Mouse (Mus musculus): Measurements from ENCODE around the gene Zfp213. TPM values are rescaled to one million over a fixed set of nuclear protein-coding genes. Genes with fewer than 3 reads are reported as not detected.
A peak's percentile ranks its signal among the peaks of the same experiment; 100 is the strongest.
"Not testable (repeated sequence)": the region's sequence is repeated elsewhere in the genome, so short reads cannot be mapped to it uniquely, and the experiment has no call there.

The Zfp213 gene
- polyA plus RNA-seq, 1 experiment = 0.26 TPM

DNA sequence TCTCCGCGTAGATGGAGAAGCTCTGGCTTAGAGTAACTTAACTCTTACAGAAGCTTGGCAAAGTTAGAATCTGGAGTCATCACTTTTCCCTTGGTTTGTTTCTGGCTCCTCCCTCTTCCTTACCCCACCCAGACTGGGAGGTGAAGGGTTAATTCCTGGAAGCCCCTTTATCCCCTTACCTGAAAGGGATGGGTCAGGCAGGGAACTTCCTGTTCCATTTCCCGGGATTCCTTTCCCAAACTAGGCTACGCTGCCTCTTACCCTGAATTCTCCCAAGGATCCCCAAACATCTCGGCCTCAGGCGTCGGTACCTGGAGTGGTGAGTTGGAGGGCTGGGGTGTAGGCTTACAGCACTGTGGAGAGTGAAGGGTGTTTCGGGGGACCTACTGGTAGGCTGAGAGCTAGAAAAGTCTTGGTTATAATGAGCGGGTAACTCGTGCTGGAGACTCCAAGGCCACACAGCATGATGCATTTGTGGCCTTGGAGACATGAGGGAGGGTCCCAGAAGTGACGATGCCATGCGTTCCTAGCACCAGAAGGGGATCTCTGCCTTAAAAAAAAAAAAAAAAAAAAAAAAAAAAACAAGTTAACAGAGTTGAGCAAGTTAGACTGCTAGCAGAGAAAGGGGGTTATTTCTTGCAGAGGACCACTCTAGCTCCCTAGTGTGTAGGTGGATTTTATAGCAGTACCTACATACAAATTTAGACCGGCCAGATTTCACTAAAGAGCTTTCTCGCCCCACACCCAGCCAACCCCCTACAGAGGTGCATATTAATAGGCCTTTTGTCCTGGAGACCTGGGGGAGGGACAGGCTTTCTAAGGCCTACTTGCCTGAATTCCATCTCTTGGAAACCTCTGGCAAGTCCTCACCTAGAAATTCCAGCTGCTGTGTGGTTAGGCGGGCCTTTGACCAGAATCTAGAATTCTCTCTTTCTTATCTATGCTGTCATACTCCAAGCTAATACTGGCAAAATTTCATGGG lies 36.9 kb upstream of the Zfp213 start, which contains the start of gene Zscan10:
Gene Zscan10 (plus strand): TSS at position 216 of the 982 bp plus-strand sequence.
- TF ChIP-seq TAL1 (IDR thresholded peaks at IDR 0.05; ENCODE audit: low read length) (no peak), GATA1 (IDR thresholded peaks at IDR 0.05; ENCODE audit: low read length) (no peak)
- H3K4me1 ChIP-seq (ENCODE audit: control insufficient read depth) = peaks cover 23% of the 10 kb centered on the region
- no peaks in the 10 kb centered on the region for H3K9me3 ChIP-seq (ENCODE audit: control insufficient read depth, low read length)
- no peaks in the 10 kb centered on the region for H3K27me3 ChIP-seq (ENCODE audit: control insufficient read depth)
- peak within 1 kb of the TSS; percentile 65 for H3K4me3 ChIP-seq (replicated peaks)
- no peaks in the 10 kb centered on the region for H3K36me3 ChIP-seq (ENCODE audit: control insufficient read depth)

DNA sequence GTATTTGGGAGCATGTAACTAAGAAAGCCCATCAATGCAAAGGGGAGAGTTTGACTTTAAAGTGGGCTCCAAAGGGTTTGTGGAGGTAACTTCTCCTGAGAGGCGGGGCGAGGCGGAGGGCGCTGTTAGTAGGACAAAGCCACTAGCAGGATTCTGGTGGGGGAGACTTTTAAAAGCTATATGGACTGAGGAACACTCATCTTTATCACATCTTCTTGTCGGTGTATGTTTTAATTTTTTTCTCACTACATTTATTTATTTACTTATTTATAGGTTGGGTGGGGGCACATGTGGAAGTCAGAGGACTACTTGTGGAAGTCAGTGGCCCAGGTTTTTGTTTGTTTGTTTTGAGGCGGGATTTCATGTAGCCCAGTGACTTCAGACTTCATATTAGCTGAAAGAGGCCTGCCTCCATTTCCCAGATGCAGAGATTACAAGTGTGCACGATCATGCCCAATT lies 35.6 kb upstream of the Zfp213 start:
- H3K27me3 ChIP-seq (ENCODE audit: control insufficient read depth) = no peaks in the 10 kb centered on the region
- H3K9me3 ChIP-seq (ENCODE audit: control insufficient read depth, low read length) = no peaks in the 10 kb centered on the region
- H3K4me3 ChIP-seq (replicated peaks) = peak overlapping the region; percentile 65
- no peaks in the 10 kb centered on the region for H3K36me3 ChIP-seq (ENCODE audit: control insufficient read depth)
- H3K4me1 ChIP-seq (ENCODE audit: control insufficient read depth) = peaks cover 23% of the 10 kb centered on the region
- no peak for TF ChIP-seq GATA1 (IDR thresholded peaks at IDR 0.05; ENCODE audit: low read length)
- no peak for TF ChIP-seq TAL1 (IDR thresholded peaks at IDR 0.05; ENCODE audit: low read length)

DNA sequence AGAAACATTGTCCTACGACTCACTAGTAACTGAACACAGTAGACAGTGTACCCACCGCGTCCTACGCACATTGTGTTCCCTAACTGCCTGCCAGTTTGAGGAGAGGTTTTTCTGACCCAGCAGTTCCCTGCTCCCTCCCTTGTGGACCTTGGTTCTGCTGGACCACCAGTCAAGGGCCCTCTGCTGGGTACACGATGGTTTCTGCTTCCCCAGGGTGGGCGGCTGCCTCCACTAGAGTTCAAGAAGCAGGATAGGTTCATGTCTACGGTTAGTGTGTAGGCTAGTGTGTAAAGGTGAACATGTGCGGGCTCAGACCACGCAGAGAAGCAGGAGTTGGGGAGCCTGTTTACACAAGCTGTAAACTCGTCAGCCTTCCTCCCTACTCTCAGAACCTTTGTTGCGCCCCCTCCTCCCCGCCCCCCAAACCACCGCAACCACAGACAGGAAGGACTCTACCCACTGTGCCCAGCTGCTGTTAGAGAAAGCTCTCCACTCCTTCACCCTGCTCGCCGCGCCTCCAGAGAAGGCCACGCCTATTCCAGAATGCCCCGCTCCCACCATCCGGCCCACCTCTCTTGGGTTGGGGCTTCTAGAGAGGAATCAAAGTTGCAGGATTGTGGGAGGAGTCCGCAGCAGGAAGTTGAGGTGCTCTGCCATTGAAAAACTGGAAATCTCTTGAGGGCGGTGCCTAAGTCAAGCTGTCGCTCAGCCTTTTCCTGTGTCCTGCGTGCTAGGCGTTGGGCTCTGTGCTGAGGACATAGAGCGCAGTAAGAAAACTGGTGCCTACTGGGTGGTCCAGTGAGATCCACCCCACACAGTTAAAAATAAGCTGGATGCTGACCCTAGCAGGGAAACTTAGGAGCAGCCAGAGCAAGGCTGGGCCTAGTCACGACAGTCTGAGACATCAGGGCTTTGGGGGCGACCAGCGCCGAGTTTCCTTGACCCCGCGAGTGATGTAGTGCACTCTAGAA lies 34.8 kb upstream of the Zfp213 start, which contains the start of gene Zfp13:
Gene Zfp13 (minus strand): TSS at position 906 of the 971 bp plus-strand sequence.
- no peaks in the 10 kb centered on the region for H3K9me3 ChIP-seq (ENCODE audit: control insufficient read depth, low read length)
- TF ChIP-seq GATA1 (IDR thresholded peaks at IDR 0.05; ENCODE audit: low read length) = no peak
- TF ChIP-seq TAL1 (IDR thresholded peaks at IDR 0.05; ENCODE audit: low read length) = no peak
- H3K4me3 ChIP-seq (replicated peaks) = peak within 1 kb of the TSS; percentile 65
- no peaks in the 10 kb centered on the region for H3K36me3 ChIP-seq (ENCODE audit: control insufficient read depth)
- H3K4me1 ChIP-seq (ENCODE audit: control insufficient read depth) = peaks cover 23% of the 10 kb centered on the region
- H3K27me3 ChIP-seq (ENCODE audit: control insufficient read depth) = no peaks in the 10 kb centered on the region

DNA sequence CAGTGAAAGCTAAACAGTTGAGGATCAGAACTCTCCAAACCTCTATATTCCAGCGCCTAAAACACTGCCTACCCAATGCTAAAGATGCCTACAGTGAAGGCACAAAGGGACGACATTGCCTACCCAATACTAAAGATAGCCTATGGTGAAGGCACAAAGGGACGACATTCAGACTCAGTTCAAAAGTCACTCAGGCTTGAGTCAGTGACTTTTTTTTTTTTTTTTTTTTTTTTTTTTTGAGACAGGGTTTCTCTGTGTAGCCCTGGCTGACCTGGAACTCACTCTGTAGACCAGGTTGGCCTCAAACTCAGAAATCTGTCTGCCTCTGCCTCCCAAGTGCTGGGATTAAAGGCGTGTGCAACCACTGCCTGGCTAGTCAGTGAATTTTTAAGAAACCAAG lies 31.1 kb upstream of the Zfp213 start:
- H3K36me3 ChIP-seq (ENCODE audit: control insufficient read depth); H3K4me3 ChIP-seq (replicated peaks); H3K9me3 ChIP-seq (ENCODE audit: control insufficient read depth, low read length); H3K27me3 ChIP-seq (ENCODE audit: control insufficient read depth): not testable (repeated sequence)
- peaks cover 40% of the 10 kb centered on the region for H3K4me1 ChIP-seq (ENCODE audit: control insufficient read depth)

DNA sequence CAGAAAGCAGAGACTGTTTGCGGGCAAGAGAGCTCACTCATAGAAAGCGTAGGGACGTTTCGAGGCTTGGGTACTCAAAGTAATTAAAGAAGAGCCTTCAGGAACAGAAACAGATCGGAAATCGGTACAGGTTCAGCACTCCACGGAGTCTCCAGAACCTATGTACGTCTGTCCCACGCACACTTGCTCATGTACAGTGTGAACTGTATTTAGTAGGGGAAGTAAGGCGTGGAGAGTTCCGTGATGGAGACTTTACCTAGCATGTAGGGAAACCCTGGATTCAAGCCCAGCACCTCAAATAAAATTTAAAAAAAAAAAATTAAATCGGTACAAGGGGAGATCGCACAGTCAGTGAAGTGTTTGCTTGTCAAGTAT lies 28.9 kb upstream of the Zfp213 start:
- H3K4me3 ChIP-seq (replicated peaks) = peak overlapping the region; percentile 81
- H3K4me1 ChIP-seq (ENCODE audit: control insufficient read depth) = peaks cover 20% of the 10 kb centered on the region
- no peaks in the 10 kb centered on the region for H3K27me3 ChIP-seq (ENCODE audit: control insufficient read depth)
- TF ChIP-seq TAL1 (IDR thresholded peaks at IDR 0.05; ENCODE audit: low read length) (no peak), GATA1 (IDR thresholded peaks at IDR 0.05; ENCODE audit: low read length) (no peak)
- no peaks in the 10 kb centered on the region for H3K36me3 ChIP-seq (ENCODE audit: control insufficient read depth)
- H3K9me3 ChIP-seq (ENCODE audit: control insufficient read depth, low read length) = no peaks in the 10 kb centered on the region

DNA sequence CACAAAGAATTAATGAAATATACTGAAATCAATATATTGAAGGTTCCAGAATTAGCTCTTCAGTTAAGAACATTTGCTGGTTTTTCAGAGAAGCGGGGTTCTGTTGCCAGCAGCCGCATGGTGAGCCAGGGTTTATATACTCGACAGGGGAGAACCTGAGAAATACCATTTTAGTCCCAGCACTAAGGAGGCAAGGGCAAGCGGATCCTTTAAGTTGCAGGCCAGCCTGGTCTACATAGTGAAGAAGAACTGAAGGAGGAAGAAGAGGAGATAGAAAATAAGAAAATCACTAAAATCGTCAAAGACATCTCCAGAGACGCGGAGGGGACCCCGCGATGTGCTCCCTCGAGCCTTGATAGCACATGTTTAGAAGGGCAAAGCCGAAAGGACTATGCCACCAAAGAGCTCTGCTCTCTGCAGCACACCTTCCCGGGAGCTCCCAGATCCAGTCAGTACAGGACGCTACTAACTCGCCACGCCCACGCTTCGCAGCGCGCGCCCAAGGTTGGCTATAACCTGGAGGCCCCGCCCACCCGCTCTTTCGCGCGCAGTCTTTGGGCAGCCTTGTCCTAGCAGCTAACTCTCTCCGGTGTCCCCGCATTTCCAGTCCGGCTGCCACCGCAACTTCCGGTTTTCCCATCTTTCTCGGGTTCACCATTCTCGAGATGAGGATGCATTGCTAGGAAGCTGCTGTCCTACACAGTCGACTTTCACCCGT lies 28.3 kb upstream of the Zfp213 start:
- H3K27me3 ChIP-seq (ENCODE audit: control insufficient read depth) = no peaks in the 10 kb centered on the region

DNA sequence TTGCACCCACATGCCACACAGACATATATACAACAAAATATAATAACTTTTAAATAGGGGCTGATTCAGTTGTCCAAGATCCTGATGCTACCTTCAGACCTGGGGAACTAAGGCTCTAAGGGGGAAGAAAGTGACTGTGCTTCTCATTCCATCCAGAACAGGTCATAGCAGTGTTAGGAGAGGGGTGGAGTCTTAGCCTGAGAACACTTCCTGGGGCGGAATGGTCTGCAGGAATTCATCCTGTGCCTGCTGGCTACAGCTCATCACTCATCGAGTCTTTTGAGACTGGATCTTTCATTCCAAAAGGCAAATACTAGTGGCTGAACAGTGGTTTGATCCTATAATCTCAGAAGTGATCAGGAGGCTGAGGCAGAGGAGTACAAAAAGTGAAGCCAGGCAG lies 23.2 kb upstream of the Zfp213 start:
- H3K36me3 ChIP-seq (ENCODE audit: control insufficient read depth) = no peaks in the 10 kb centered on the region
- H3K27me3 ChIP-seq (ENCODE audit: control insufficient read depth) = peaks cover 29% of the 10 kb centered on the region
- H3K4me3 ChIP-seq (replicated peaks) = no peak overlapping the region
- peaks cover 11% of the 10 kb centered on the region for H3K4me1 ChIP-seq (ENCODE audit: control insufficient read depth)
- TF ChIP-seq GATA1 (IDR thresholded peaks at IDR 0.05; ENCODE audit: low read length) (no peak), TAL1 (IDR thresholded peaks at IDR 0.05; ENCODE audit: low read length) (no peak)
- no peaks in the 10 kb centered on the region for H3K9me3 ChIP-seq (ENCODE audit: control insufficient read depth, low read length)

More for the DNA sequence above, 28.3 kb upstream of the Zfp213 start:
- TF ChIP-seq GATA1 (IDR thresholded peaks at IDR 0.05; ENCODE audit: low read length) (no peak), TAL1 (IDR thresholded peaks at IDR 0.05; ENCODE audit: low read length) (no peak)
- peak overlapping the region; percentile 81 for H3K4me3 ChIP-seq (replicated peaks)
- no peaks in the 10 kb centered on the region for H3K36me3 ChIP-seq (ENCODE audit: control insufficient read depth)
- peaks cover 18% of the 10 kb centered on the region for H3K4me1 ChIP-seq (ENCODE audit: control insufficient read depth)
- H3K9me3 ChIP-seq (ENCODE audit: control insufficient read depth, low read length) = no peaks in the 10 kb centered on the region

DNA sequence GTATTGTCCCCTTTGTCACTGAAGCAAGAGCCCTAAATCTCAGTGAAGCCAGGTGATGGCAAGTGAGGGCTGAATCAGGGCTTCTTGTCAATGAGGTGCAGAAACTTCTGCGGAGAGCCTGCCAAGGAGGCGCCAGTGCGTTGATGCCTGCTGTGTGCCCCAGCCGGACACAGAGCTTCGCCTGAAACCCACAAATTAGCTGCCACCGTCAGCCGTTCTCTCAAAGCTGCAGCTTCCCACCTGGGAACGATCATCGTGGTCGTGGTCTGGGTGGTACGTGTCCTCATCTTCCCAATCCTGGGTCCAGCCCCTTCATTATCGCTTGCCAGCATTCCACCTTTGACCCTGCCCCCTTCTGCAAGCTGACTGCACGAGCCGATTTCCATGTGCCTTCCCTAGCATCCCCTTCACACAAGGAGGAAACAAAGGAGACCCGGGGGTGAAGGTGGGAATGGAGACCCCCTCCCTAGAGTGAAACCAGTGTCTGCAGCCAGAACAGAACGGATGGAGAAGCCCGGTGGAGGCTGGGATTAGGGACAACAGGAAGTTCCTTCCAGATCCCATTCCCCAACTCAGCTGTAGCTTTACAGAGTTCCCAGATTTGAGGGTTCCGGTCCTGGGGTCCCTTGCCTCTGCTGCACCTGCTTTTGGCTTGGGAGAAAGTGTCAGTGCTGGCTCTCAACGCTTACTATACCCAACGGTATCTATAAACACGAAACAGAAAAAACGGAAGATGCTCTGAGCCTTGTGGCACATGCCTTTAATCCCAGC lies 21.9 kb upstream of the Zfp213 start:
- no peak for TF ChIP-seq TAL1 (IDR thresholded peaks at IDR 0.05; ENCODE audit: low read length)
- TF ChIP-seq GATA1 (IDR thresholded peaks at IDR 0.05; ENCODE audit: low read length) = no peak
- Histone ChIP-seq H3K4me1 (ENCODE audit: control insufficient read depth) (peaks cover 6% of the 10 kb centered on the region), H3K9me3 (ENCODE audit: control insufficient read depth, low read length) (no peaks in the 10 kb centered on the region), H3K27me3 (ENCODE audit: control insufficient read depth) (peaks cover 29% of the 10 kb centered on the region), H3K4me3 (replicated peaks) (peak overlapping the region; percentile 56), H3K36me3 (ENCODE audit: control insufficient read depth) (no peaks in the 10 kb centered on the region; the same call in 1 of the 2 replicates)

Data from erythroblast, embryonic 14.5 days (primary cell).